Mouse (Mus musculus): ENCODE measurements at regions not wholly inside any gene's neighbourhood (a gene's known extent, or its start where the extent isn't known, plus 50 kb on each side); places are given as distances from the start of the nearest gene placed in this dataset.

GRCm38 (mm10) chr10:55096223-55096622, 1010.5 kb upstream of the Msl3l2 start:
- ATAC-seq (no peak), DNase-seq (ENCODE audit: low spot score) (no peak)
- no peaks in the 10 kb centered on the region for H3K4me1 ChIP-seq (ENCODE audit: insufficient read depth, low read depth, low read length)
- H3K27me3 ChIP-seq (replicated peaks; ENCODE audit: insufficient read depth, low read length) = no peaks in the 10 kb centered on the region
- H3K4me2 ChIP-seq (replicated peaks; ENCODE audit: low read depth, low read length) = no peak overlapping the region
- no peak for TF ChIP-seq CTCF (IDR thresholded peaks at IDR 0.05)
- TF ChIP-seq EP300 (IDR thresholded peaks at IDR 0.05) = no peak
- no peak overlapping the region for H3K9ac ChIP-seq (replicated peaks; ENCODE audit: low read depth)
- no peak overlapping the region for H3K4me3 ChIP-seq (ENCODE audit: low read depth, low read length)
- no peaks in the 10 kb centered on the region for H3K36me3 ChIP-seq (ENCODE audit: insufficient read depth, low read length)
- H3K9me3 ChIP-seq (ENCODE audit: low read length) = no peaks in the 10 kb centered on the region
- no peak overlapping the region for H3K27ac ChIP-seq (ENCODE audit: low read length)
- WGBS = 71% methylated on average over 3 of the region's 3 CpGs

- no peaks in the 10 kb centered on the region for H3K36me3 ChIP-seq (ENCODE audit: insufficient read depth, low read length)
- TF ChIP-seq CTCF (IDR thresholded peaks at IDR 0.05) = no peak
- no peak for TF ChIP-seq EP300 (IDR thresholded peaks at IDR 0.05)
- DNase-seq (ENCODE audit: low spot score) (no peak), ATAC-seq (no peak)
- no peak overlapping the region for H3K4me2 ChIP-seq (replicated peaks; ENCODE audit: low read depth, low read length)
- H3K4me3 ChIP-seq (ENCODE audit: low read depth, low read length) = no peak overlapping the region
- no peaks in the 10 kb centered on the region for H3K9me3 ChIP-seq (ENCODE audit: low read length)
- no peaks in the 10 kb centered on the region for H3K4me1 ChIP-seq (ENCODE audit: insufficient read depth, low read depth, low read length)
- no peak overlapping the region for H3K27ac ChIP-seq (ENCODE audit: low read length)
- no peak overlapping the region for H3K9ac ChIP-seq (replicated peaks; ENCODE audit: low read depth)
- 82% methylated on average over 5 of the region's 5 CpGs for WGBS
- no peaks in the 10 kb centered on the region for H3K27me3 ChIP-seq (replicated peaks; ENCODE audit: insufficient read depth, low read length)
Measured at GRCm38 (mm10) chr10:55097225-55097624, 1009.5 kb upstream of the Msl3l2 start.

- H3K27ac ChIP-seq (ENCODE audit: low read length) = no peak overlapping the region
- H3K9me3 ChIP-seq (ENCODE audit: low read length) = no peaks in the 10 kb centered on the region
- no peak overlapping the region for H3K4me3 ChIP-seq (ENCODE audit: low read depth, low read length)
- no peak overlapping the region for H3K9ac ChIP-seq (replicated peaks; ENCODE audit: low read depth)
- no peak overlapping the region for H3K4me2 ChIP-seq (replicated peaks; ENCODE audit: low read depth, low read length)
- H3K36me3 ChIP-seq (ENCODE audit: insufficient read depth, low read length) = no peaks in the 10 kb centered on the region
- no peak for TF ChIP-seq EP300 (IDR thresholded peaks at IDR 0.05)
- no peak for TF ChIP-seq CTCF (IDR thresholded peaks at IDR 0.05)
- no peaks in the 10 kb centered on the region for H3K4me1 ChIP-seq (ENCODE audit: insufficient read depth, low read depth, low read length)
- ATAC-seq (no peak), DNase-seq (ENCODE audit: low spot score) (no peak)
- no peaks in the 10 kb centered on the region for H3K27me3 ChIP-seq (replicated peaks; ENCODE audit: insufficient read depth, low read length)
Measured at GRCm38 (mm10) chr10:55098278-55098677, 1008.4 kb upstream of the Msl3l2 start.

- Histone ChIP-seq H3K36me3 (ENCODE audit: insufficient read depth, low read length) (no peaks in the 10 kb centered on the region), H3K9me3 (ENCODE audit: low read length) (no peaks in the 10 kb centered on the region), H3K4me3 (ENCODE audit: low read depth, low read length) (no peak overlapping the region), H3K4me1 (ENCODE audit: insufficient read depth, low read depth, low read length) (no peaks in the 10 kb centered on the region), H3K4me2 (replicated peaks; ENCODE audit: low read depth, low read length) (no peak overlapping the region), H3K9ac (replicated peaks; ENCODE audit: low read depth) (no peak overlapping the region), H3K27ac (ENCODE audit: low read length) (no peak overlapping the region), H3K27me3 (replicated peaks; ENCODE audit: insufficient read depth, low read length) (no peaks in the 10 kb centered on the region)
- DNase-seq (ENCODE audit: low spot score) (no peak), ATAC-seq (no peak)
- TF ChIP-seq CTCF (IDR thresholded peaks at IDR 0.05) (no peak), EP300 (IDR thresholded peaks at IDR 0.05) (no peak)
- WGBS = 39% methylated on average over 2 of the region's 2 CpGs
Measured at GRCm38 (mm10) chr10:55112217-55112616, 994.5 kb upstream of the Msl3l2 start.

DNA sequence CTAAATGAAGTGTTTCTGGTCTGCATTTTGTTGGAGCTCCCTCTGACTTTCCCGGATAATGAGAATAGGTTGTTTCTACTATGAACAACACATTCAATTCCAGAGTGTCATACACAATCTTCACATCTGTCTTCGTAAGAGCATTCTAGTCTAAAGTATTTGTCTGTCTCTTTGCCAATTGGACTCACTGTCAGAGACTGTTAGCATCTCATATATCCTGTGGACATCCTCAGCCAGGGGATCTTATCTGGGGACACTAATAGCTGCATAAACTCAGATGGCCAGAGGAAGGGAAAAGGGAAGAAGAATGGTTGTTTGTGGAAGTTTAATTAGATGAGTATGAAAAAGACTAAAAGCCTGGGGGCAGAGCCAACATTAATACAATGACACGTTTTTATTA, 958.5 kb upstream of the Msl3l2 start:
- no peak overlapping the region for H3K9ac ChIP-seq (replicated peaks; ENCODE audit: low read depth)
- no peaks in the 10 kb centered on the region for H3K27me3 ChIP-seq (replicated peaks; ENCODE audit: insufficient read depth, low read length)
- H3K4me1 ChIP-seq (ENCODE audit: insufficient read depth, low read depth, low read length) = no peaks in the 10 kb centered on the region
- H3K9me3 ChIP-seq (ENCODE audit: low read length) = no peaks in the 10 kb centered on the region
- ATAC-seq (no peak), DNase-seq (ENCODE audit: low spot score) (peak; percentile 6)
- WGBS = 45% methylated on average over 3 of the region's 3 CpGs
- H3K4me2 ChIP-seq (replicated peaks; ENCODE audit: low read depth, low read length) = no peak overlapping the region
- H3K36me3 ChIP-seq (ENCODE audit: insufficient read depth, low read length) = no peaks in the 10 kb centered on the region
- H3K27ac ChIP-seq (ENCODE audit: low read length) = no peak overlapping the region
- TF ChIP-seq CTCF (IDR thresholded peaks at IDR 0.05) (no peak), EP300 (IDR thresholded peaks at IDR 0.05) (no peak)
- H3K4me3 ChIP-seq (ENCODE audit: low read depth, low read length) = no peak overlapping the region

GRCm38 (mm10) chr10:55192176-55192575, 914.5 kb upstream of the Msl3l2 start:
- no peaks in the 10 kb centered on the region for H3K4me1 ChIP-seq (ENCODE audit: insufficient read depth, low read depth, low read length)
- TF ChIP-seq EP300 (IDR thresholded peaks at IDR 0.05) = no peak
- TF ChIP-seq CTCF (IDR thresholded peaks at IDR 0.05) = no peak
- no peak overlapping the region for H3K27ac ChIP-seq (ENCODE audit: low read length)
- DNase-seq (ENCODE audit: low spot score) (no peak), ATAC-seq (no peak)
- no peak overlapping the region for H3K9ac ChIP-seq (replicated peaks; ENCODE audit: low read depth)
- no peaks in the 10 kb centered on the region for H3K27me3 ChIP-seq (replicated peaks; ENCODE audit: insufficient read depth, low read length)
- H3K36me3 ChIP-seq (ENCODE audit: insufficient read depth, low read length) = no peaks in the 10 kb centered on the region
- no peak overlapping the region for H3K4me3 ChIP-seq (ENCODE audit: low read depth, low read length)
- no peaks in the 10 kb centered on the region for H3K9me3 ChIP-seq (ENCODE audit: low read length)
- H3K4me2 ChIP-seq (replicated peaks; ENCODE audit: low read depth, low read length) = no peak overlapping the region

DNA sequence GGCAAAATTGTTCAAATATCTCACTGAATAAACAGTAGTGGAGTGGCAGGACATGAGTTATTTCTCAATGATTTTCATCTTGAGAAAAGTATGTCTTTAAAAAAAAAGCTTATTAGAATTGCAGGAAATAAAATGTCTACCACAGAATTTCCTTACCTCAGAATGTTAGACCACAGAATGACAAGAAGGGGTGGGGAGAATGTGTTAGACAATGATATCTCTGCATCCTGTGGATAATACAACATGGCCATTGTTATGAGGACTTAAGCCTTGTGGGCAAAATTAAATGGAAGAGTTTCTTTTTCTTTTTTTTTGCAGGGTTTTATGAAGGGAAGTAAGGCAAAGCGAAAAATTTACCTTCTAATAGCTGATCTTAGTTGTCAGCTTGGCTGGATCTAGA, 912.6 kb upstream of the Msl3l2 start:
- WGBS = 76% methylated on average over 1 of the region's 1 CpGs
- Histone ChIP-seq H3K4me3 (ENCODE audit: low read depth, low read length) (no peak overlapping the region), H3K36me3 (ENCODE audit: insufficient read depth, low read length) (no peaks in the 10 kb centered on the region), H3K9ac (replicated peaks; ENCODE audit: low read depth) (no peak overlapping the region), H3K27ac (ENCODE audit: low read length) (no peak overlapping the region), H3K4me2 (replicated peaks; ENCODE audit: low read depth, low read length) (no peak overlapping the region), H3K27me3 (replicated peaks; ENCODE audit: insufficient read depth, low read length) (no peaks in the 10 kb centered on the region), H3K9me3 (ENCODE audit: low read length) (no peaks in the 10 kb centered on the region), H3K4me1 (ENCODE audit: insufficient read depth, low read depth, low read length) (no peaks in the 10 kb centered on the region)
- ATAC-seq (no peak), DNase-seq (ENCODE audit: low spot score) (no peak)
- TF ChIP-seq EP300 (IDR thresholded peaks at IDR 0.05) (no peak), CTCF (IDR thresholded peaks at IDR 0.05) (no peak)

Data from lung, postnatal 0 days (tissue).